Mouse (Mus musculus) forebrain, embryonic 15.5 days (tissue): ENCODE results near the gene Pxdc1. TPM values are rescaled to one million over a fixed set of nuclear protein-coding genes. Genes with fewer than 3 reads are reported as not detected.

Experiments
- ATAC-seq: fragments of 200-750 bp; cut with Nextera tagmentation; replicated peaks from 2 replicates; pipeline ENCODE4 v1.8.0; 2017; ENCODE audit warnings: mild to moderate bottlenecking, moderate TSS enrichment, moderate library complexity
- H3K27ac ChIP-seq: fragments of 300-500 bp; sonication (generic); replicated peaks from 2 replicates; pipeline ENCODE4 v1.5.1; 2015; ENCODE audit warnings: mild to moderate bottlenecking, inconsistent platforms
- H3K27me3 ChIP-seq: fragments of 300-500 bp; sonication (generic); 2 replicates; pipeline ENCODE4 v1.6.1; 2015; ENCODE audit warnings: inconsistent platforms
- H3K36me3 ChIP-seq: fragments of 300-500 bp; sonication (generic); 2 replicates; pipeline ENCODE4 v1.6.1; 2015; ENCODE audit warnings: mild to moderate bottlenecking, inconsistent platforms
- H3K4me1 ChIP-seq: fragments of 300-500 bp; sonication (generic); 2 replicates; pipeline ENCODE4 v1.6.1; 2015; ENCODE audit warnings: inconsistent platforms
- H3K4me2 ChIP-seq: fragments of 300-500 bp; sonication (generic); replicated peaks from 2 replicates; pipeline ENCODE4 v1.6.1; 2015; ENCODE audit warnings: mild to moderate bottlenecking, inconsistent platforms
- H3K4me3 ChIP-seq: fragments of 300-500 bp; sonication (generic); 2 replicates; pipeline ENCODE4 v1.5.1; 2015; ENCODE audit warnings: mild to moderate bottlenecking, inconsistent platforms
- H3K9ac ChIP-seq: fragments of 300-500 bp; sonication (generic); replicated peaks from 2 replicates; pipeline ENCODE4 v1.6.1; 2015; ENCODE audit warnings: mild to moderate bottlenecking, inconsistent platforms
- H3K9me3 ChIP-seq: fragments of 300-500 bp; sonication (generic); 2 replicates; pipeline ENCODE4 v1.6.1; 2016; ENCODE audit warnings: inconsistent platforms
- WGBS: fragments of 180-500 bp; shearing (Covaris S2); methylation state at CpG from one replicate; pipeline ENCODE4 v1.1.7; 2015; ENCODE audit warnings: mixed read lengths; 5-methylcytosine and 5-hydroxymethylcytosine counted together
- polyA plus RNA-seq: library from polyadenylated mRNA; unstranded; fragments of >200 nt; fragmentation: Nextera tagmentation; extraction: Ambion mirVana; gene quantifications from 2 replicates; pipeline ENCODE4 v1.2.1, GENCODE M21; 2015

Gene Pxdc1
- polyA plus RNA-seq, 1 experiment from 2014 or later, result 5.9 TPM

DNA sequence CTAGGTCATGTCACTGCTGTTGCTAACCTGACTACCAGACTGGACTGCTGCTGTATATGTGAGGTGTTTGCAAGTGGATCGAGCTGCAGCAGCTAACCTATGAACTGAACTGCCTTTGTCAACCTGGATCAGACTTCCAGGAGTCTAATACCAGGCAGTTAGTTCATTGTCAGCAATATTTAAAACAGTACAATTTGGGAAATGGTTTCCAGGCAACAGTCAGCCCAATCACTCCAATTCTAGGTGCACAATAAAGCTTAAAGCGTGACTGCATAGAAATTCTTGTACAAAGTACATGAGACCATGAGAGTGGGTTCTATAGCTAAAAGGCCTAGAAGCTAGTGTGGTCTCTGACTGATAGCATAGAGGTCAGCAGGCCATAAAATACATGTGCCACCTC is 28.9 kb downstream of the Pxdc1 start:
- no peak for ATAC-seq
- Histone ChIP-seq H3K4me2 (no peak overlapping the region), H3K27me3 (no peaks in the 10 kb centered on the region), H3K36me3 (no peaks in the 10 kb centered on the region), H3K4me1 (no peaks in the 10 kb centered on the region), H3K4me3 (no peak overlapping the region), H3K27ac (no peak overlapping the region), H3K9ac (no peak overlapping the region), H3K9me3 (no peaks in the 10 kb centered on the region)
- 83% methylated on average over 2 of the region's 2 CpGs for WGBS

DNA sequence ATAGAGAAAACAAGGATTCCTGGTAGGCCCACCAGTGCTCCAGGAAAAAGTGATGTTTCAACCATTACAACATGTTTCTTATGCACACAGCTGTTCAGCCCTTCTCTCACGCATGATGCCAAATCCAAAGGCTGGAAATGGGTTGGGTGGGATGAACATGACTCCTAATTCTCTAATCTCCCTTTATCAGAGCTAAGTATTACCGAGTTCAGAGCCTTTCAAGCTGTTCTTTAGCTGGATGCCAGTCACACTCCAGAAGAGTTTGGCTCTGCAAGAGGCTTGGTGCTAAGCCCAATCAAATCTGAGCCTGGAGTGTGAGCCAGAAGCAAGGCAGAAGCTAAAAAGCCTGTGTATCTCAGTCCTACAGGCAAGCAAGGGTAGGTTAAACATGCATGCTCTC is 40.9 kb downstream of the Pxdc1 start:
- no peak overlapping the region for H3K9ac ChIP-seq
- H3K27ac ChIP-seq, result no peak overlapping the region
- no peak overlapping the region for H3K4me2 ChIP-seq
- no peaks in the 10 kb centered on the region for H3K36me3 ChIP-seq
- H3K4me3 ChIP-seq, result no peak overlapping the region
- WGBS, result 71% methylated on average over 2 of the region's 2 CpGs
- no peaks in the 10 kb centered on the region for H3K9me3 ChIP-seq
- H3K4me1 ChIP-seq, result no peaks in the 10 kb centered on the region
- no peak for ATAC-seq
- no peaks in the 10 kb centered on the region for H3K27me3 ChIP-seq

DNA sequence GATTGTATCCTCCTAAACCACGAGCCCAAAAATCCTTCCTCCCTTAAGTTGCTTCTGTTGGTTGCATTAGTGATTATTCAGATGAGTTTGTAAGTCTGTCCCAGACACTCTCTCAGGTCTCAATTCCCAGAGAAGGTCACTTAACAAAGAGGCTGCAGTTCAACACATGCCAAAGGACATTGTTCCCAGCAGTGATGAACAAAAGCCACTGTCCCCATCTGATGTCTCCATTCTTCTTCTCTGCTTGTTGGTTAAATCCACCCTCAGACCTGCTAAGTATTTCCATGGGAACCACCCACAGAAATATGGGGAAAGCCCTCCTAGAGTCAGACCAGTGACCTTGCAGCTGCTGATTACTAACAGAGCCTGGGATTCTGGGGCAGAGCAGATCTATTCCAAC is 43.6 kb downstream of the Pxdc1 start:
- no peak overlapping the region for H3K4me3 ChIP-seq
- no peaks in the 10 kb centered on the region for H3K9me3 ChIP-seq
- H3K9ac ChIP-seq, result no peak overlapping the region
- no peak overlapping the region for H3K4me2 ChIP-seq
- 53% methylated on average over 1 of the region's 1 CpGs for WGBS
- ATAC-seq, result no peak
- H3K27ac ChIP-seq, result no peak overlapping the region
- H3K4me1 ChIP-seq, result 0 out of 2 replicates have a peak, but pooled peaks cover 3% of the 10 kb centered on the region
- H3K36me3 ChIP-seq, result no peaks in the 10 kb centered on the region
- H3K27me3 ChIP-seq, result no peaks in the 10 kb centered on the region

DNA sequence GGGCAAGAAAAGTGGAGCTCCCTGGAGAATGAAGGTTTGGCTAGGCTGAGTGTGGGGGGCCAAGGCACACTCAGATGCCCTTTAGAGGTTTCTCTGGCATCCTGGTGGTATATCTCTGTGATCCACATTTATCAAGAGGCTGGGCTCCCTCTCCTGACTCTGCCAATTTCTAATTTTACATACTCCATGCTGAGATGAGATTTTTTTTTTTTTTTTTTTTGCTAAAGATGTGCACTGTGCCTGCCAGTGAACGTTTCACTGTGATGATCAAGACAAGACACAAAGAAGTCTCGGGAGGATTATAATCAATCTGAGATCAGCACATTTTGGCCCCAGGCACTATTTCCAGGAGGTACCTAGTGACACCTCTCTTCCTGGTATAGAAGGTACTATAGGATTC is 46.2 kb downstream of the Pxdc1 start:
- no peaks in the 10 kb centered on the region for H3K36me3 ChIP-seq
- no peaks in the 10 kb centered on the region for H3K9me3 ChIP-seq
- no peak for ATAC-seq
- no peak overlapping the region for H3K9ac ChIP-seq
- H3K27ac ChIP-seq, result no peak overlapping the region
- H3K4me2 ChIP-seq, result no peak overlapping the region
- 70% methylated on average over 2 of the region's 2 CpGs for WGBS
- H3K4me1 ChIP-seq, result 0 out of 2 replicates have a peak, but pooled peaks cover 3% of the 10 kb centered on the region
- no peaks in the 10 kb centered on the region for H3K27me3 ChIP-seq
- no peak overlapping the region for H3K4me3 ChIP-seq

DNA sequence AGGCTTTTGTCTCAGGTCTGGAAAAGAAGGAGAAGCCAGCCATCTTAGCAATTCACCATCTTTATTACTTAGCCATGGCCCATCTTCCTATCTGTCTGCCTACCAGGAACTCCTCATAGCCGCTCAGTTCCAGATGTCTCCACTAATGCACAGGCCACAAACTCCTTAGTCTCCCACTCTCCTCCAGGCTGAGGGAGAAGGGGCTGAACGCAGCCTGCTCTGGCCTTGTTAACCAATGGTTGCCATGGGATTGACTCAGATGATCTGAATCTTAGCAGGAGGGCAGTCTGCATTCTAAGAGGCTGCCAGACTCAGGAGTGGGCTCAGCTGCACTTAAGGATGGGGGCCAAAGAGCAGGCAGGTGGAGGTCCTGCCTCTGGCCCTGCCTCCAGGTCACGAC is 47.4 kb downstream of the Pxdc1 start:
- no peak overlapping the region for H3K27ac ChIP-seq

DNA sequence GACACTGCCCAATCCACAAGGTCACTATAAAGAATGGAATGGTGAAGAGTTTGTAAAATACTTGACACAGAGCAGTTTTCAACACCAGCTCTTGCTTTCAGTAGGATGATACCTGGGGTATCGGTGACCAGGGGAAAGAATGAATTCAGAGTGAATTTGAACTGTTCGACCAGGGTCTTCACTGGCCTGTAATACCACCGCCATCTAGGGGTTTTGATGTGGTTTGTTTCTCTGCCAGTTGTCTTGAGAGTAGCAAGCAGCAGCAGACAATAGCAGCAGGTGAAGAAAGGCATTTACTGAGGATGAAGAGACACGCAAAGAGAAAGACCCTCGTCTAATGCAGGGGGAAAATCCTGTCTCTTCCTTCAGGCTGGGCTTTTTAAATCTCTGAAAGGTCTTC is 48.1 kb downstream of the Pxdc1 start:
- Histone ChIP-seq H3K9ac (no peak overlapping the region), H3K9me3 (no peaks in the 10 kb centered on the region), H3K4me3 (no peak overlapping the region), H3K27ac (no peak overlapping the region), H3K27me3 (no peaks in the 10 kb centered on the region), H3K4me1 (0 out of 2 replicates have a peak, but pooled peaks cover 3% of the 10 kb centered on the region), H3K36me3 (no peaks in the 10 kb centered on the region), H3K4me2 (no peak overlapping the region)
- WGBS, result 62% methylated on average over 5 of the region's 5 CpGs
- no peak for ATAC-seq

More for the DNA sequence above, 47.4 kb downstream of the Pxdc1 start:
- Histone ChIP-seq H3K4me2 (no peak overlapping the region), H3K4me1 (0 out of 2 replicates have a peak, but pooled peaks cover 3% of the 10 kb centered on the region), H3K9ac (no peak overlapping the region), H3K9me3 (no peaks in the 10 kb centered on the region), H3K27me3 (no peaks in the 10 kb centered on the region), H3K4me3 (no peak overlapping the region), H3K36me3 (no peaks in the 10 kb centered on the region)
- 63% methylated on average over 3 of the region's 3 CpGs for WGBS
- no peak for ATAC-seq

DNA sequence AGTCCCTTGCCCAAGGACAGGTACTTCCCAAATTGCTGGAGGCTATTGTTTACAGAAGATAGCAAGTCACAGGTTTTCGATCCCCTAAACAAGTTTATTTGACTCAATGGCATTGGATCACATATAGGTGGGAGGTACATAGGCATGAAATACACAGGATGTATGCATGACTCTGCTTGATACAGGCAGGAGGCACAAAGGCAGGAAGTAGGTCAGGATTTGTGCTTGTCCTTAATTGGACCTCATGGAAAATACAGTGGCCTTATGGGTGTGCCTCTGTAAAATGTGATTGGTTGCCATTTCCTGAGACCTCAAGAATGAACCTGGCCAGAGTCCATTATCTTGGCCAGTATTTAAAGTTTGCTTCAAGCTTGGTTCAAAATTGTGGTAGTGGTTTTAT is 48.9 kb downstream of the Pxdc1 start:
- Histone ChIP-seq H3K9ac (no peak overlapping the region), H3K27me3 (no peaks in the 10 kb centered on the region), H3K4me2 (no peak overlapping the region), H3K4me3 (no peak overlapping the region), H3K9me3 (no peaks in the 10 kb centered on the region), H3K4me1 (0 out of 2 replicates have a peak, but pooled peaks cover 3% of the 10 kb centered on the region), H3K36me3 (no peaks in the 10 kb centered on the region), H3K27ac (no peak overlapping the region)
- no peak for ATAC-seq
- 98% methylated on average over 1 of the region's 1 CpGs for WGBS

DNA sequence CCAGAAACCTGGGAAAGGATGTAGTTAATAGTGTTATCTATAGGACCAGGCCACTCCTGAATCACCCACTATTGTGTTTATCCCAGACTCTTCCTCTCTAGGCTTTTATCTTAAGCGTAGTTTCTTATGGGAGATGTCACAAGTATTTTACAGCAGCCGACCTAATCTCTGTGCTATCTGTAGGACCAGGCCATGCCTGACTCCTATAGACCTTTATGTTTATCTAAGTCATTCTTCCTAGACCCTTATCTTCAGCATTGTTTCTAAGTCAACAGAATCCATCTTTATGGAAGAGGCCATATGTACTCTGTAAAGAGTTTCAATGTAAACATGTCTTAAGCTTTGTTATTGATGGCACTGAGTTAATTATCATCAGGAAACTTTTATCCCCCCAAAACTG is 50.5 kb downstream of the Pxdc1 start:
- Histone ChIP-seq H3K27ac (no peak overlapping the region), H3K4me1 (0 out of 2 replicates have a peak, but pooled peaks cover 3% of the 10 kb centered on the region), H3K9me3 (no peaks in the 10 kb centered on the region), H3K4me3 (no peak overlapping the region), H3K9ac (no peak overlapping the region), H3K4me2 (no peak overlapping the region), H3K27me3 (no peaks in the 10 kb centered on the region), H3K36me3 (no peaks in the 10 kb centered on the region)
- ATAC-seq, result no peak
- 69% methylated on average over 2 of the region's 2 CpGs for whole genome bisulfite sequencing

DNA sequence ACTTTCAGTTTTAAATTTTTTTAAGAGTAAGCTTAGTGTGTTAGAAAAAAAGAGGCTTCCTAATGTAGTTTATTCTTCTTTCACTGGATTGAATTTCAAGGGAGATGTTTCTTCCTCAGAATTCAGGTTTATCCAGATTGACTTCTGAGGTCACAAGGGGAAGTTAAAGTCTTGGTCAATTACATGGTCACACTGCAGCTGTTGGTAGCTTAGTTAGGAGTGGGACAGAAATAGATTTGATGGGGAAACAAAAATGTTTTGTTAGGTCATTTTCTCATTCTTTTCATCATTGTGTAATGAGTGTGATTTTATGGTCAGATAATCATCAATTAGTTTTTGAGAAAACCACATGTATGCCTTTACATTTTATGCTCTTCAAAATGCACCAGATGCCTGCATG is 56.5 kb downstream of the Pxdc1 start:
- no peaks in the 10 kb centered on the region for H3K36me3 ChIP-seq
- H3K27ac ChIP-seq, result no peak overlapping the region
- no peaks in the 10 kb centered on the region for H3K4me1 ChIP-seq
- H3K27me3 ChIP-seq, result no peaks in the 10 kb centered on the region
- H3K9me3 ChIP-seq, result no peaks in the 10 kb centered on the region
- H3K4me3 ChIP-seq, result no peak overlapping the region
- no peak overlapping the region for H3K4me2 ChIP-seq
- H3K9ac ChIP-seq, result no peak overlapping the region
- no peak for ATAC-seq

Other genes with a start within 250 kb of the Pxdc1 start
- not detected in 2 replicates for gene Fam50b, start 81.4 kb upstream of the Pxdc1 start, polyA plus RNA-seq
- gene Prpf4b, start 221.8 kb upstream of the Pxdc1 start, polyA plus RNA-seq, result 68.4 and 69.6 TPM in 2 replicates